Mouse (Mus musculus): ENCODE results near the gene Ankrd2.

Ankrd2 gene

DNA sequence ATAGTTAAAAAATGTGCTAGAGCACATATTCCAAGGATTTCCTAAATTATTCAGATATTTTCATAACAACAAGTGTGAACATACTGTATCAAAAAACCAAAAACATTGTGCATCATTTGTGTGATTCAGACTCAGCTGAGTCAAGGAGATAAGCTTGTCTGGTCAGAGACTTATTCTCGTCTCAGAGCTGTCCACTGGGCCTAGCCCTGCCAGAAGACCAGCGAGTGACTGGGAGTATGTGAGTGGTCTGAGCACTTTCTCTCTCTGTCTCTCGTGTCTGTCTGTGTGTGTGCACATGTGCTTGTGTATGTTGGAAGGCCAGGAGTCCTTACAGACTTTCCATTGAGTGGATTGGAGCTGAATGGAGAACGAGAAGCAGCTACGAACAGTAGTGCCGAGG, 20.8 kb upstream of the Ankrd2 start:
- DNase-seq (ENCODE audit: low spot score in 2 of 2): no peak

DNA sequence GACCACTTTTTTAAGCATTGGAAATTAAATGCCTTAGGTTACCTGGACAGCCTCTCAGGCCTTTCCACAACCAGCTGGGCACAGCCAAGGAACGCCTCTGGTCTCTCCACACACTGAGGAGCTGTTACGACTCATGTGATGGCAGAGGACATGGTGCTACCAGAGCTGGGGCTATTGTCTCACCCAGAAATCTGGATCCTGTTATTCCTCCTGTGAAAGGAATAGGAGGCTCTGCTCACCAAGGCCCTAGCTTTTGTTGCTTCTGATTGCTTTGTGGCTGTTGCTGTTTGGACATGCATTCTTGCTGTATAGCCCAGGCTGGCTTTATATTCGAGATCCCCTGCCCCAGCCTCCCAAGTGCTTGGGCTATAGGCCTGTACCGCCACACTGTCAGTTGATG, 19.5 kb upstream of the Ankrd2 start:
- DNase-seq (ENCODE audit: low spot score in 2 of 2): no peak

DNA sequence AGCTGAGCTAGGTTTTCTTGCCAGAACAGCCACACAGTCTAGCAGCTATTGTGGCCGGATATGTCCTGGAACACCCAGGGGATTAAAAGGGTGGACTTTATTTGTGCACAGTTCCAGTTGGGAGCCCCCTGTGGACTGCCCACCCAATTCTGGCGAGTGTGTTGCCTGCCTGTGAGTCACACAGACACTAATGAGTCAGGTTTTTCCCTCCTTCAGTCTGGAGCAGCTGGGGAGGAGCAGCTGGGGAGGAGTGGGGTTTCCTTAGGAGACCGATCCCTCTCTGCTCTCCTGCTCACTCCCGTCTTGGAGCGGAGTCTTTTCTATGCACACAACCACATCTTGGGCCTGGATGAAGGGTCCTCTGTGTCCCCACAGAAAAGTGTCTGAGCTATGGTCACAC, 19.0 kb upstream of the Ankrd2 start:
- peak in 1 of 2 experiments; percentile 44 for DNase-seq (ENCODE audit: low spot score in 2 of 2)

DNA sequence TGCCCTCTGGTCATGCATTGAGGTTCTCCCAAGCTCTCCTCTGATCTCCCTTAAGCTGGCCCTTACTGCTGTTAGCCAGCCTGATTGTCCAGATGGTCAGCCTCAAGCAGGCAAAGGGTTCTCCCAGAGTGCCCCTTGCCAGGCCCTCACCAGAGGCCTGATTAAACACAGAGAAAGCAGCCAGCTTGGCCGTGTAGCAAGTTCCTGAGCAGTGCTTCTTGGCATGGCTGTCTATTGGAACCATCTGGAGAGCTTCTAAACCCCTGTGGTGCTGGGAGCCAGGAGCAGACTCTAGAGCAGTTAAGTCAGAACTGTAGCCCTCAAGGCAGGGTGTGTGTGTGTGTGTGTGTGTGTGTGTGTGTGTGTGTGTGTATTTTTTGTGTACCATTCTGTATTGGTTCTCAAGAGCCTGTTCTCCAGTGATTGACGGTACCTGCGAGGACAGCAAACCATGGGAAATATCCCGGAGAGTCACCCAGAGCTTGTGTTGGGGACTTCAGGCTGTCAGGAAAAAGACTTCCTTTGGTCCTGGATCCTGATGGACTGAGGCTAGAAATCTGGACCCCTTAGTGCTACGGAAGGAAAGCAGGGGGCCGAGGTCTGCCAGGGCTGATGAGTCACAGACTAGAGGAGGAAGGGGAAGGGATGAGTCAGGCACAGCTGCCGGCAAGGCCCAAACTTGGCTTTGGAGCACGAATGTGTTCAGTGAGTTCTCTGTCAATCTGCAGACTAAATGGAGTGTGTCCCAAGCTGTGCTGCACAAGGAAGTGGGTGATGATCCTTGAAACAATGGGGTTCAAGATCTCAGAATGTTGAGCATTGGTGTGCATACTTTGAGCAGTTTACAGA, 18.2 kb upstream of the Ankrd2 start:
- DNase-seq (ENCODE audit: low spot score in 2 of 2): peak in 1 of 2 experiments; percentile 80

DNA sequence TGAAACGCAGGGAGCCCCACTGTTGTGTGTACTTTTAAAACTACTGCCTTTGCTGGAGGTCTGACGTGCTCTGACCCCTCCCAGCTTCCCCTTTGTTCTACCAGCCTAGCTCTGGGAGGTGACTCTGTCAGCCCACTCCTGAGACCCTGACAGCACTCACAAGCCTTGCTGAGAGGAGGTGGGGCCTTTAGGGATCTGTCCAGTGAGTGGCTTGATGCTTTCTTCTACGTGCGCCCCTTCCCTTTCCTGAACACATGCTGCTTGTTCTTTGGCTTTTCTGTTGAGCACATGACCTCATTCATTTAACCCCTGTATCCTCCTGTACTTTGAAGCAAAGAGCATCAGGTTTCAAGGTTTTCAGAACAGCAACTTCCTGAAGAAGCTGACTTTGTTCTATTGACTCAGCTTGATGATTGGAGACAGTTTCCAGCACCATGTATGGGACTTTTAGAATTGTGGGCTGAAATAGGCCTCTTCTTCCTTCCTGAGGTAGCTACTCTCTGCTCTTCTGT, 16.7 kb upstream of the Ankrd2 start:
- no peak for DNase-seq (ENCODE audit: low spot score in 2 of 2)

DNA sequence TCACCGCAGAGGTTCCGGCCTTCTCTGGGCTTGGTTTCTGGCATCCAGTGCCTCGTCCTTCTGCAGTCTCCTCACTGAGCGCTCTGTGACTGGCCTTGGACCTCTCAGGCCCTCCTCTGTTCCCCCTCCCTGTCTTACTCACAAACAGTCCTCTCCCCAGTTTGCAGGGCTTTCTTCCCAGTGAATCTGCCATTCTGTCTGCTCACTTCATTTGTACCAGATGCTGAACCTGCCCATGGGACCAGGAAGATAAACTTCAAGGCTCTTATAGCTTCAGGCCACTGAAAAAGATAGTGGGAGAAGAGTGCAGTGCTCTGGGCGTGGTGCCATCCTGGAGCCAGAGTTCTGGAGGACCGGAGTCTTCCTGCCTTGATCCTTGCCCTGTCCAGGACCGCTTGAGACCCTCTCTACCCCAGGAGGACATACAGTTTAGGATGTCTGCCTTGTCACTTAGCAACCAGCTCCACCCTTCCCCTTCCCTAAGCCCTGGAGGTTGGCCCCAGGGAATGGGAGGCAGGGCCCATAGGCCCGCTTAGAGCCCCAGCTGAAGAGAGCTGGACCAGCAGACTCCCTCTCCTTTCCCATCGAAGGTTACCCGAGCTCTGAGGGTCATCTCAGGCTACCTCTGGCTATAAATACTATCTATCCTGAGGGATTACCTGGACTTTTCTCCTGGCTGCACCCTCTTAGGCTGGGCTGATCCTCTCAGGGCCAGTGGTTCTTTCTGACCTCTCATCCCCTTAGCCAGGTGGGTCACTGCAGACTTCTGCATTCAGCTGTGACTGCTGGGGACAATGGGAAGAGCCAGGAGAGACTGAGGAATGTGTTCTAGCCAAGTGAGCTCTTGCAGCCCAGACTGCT, 13.9 kb upstream of the Ankrd2 start:
- DNase-seq (ENCODE audit: low spot score in 2 of 2): no peak

DNA sequence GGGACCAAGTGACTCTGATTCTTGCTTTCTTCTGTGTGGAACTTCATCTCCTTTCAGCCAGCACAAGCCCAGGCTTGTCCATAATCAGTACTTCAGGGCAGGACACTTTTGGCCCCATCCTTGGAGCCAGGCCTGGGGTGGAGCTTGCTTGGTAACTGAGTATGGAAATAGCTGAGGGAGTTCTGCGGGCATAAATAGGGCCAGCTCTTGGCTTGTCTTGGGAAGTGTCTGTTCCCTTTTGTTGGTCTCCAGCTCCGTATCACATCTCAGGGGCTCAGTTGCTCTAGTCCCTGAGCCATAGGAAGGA, 13.3 kb upstream of the Ankrd2 start:
- no peak for DNase-seq (ENCODE audit: low spot score in 2 of 2)

DNA sequence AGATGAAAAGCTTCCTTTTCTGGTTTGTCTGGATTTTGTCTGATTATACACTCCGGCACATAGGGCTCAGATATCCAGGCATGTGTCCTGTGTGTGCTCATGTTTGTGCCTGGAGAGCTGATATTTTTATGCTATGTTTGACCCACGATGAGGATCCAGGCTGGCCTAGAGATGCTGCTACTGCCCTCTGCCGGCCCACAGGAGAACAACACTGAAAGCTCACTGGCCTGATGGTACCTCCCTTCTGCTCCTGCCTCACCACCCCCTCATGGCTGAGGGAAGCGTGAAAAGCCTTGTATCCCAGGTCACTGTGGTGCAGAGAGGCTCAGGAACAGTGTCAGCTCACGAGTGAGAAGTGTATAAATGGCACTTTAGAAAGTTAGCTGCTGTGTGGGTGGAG, 9.6 kb upstream of the Ankrd2 start:
- DNase-seq (ENCODE audit: low spot score in 2 of 2): peak; percentile 70 to 79

DNA sequence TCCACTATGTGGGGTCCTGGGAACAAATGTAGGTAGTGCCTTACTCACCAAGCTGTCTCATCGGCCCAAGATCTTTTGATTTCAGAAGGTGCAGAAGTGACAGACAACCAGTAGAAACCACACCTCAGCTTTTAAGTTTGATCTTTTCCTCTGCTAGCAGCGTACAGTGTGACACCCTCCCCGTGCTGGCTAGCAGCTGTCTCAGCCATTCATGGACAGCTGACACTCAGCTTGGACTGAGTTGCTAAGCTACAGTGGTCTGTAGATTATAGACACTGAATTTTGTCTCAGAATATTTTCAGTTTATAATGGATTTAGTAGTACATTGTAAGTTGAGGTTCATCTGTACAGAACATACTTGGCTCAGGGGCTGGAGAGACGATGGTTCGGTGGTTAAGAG, 4.7 kb upstream of the Ankrd2 start:
- no peak for DNase-seq (ENCODE audit: low spot score in 2 of 2)

DNA sequence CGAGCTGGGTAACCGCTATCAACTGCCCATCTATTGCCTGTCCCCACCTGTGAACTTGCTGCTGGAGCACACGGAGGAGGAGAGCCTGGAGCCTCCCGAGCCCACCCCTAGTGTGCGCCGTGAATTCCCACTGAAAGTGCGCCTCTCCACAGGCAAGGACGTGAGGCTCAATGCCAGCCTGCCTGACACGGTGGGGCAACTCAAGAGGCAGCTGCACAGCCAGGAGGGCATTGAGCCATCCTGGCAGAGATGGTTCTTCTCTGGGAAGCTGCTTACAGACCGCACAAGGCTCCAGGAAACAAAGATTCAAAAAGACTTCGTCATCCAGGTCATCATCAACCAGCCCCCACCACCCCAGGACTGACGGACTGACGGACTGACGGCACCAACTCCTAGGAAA, 2.2 kb upstream of the Ankrd2 start:
- no peak for DNase-seq (ENCODE audit: low spot score in 2 of 2)

DNA sequence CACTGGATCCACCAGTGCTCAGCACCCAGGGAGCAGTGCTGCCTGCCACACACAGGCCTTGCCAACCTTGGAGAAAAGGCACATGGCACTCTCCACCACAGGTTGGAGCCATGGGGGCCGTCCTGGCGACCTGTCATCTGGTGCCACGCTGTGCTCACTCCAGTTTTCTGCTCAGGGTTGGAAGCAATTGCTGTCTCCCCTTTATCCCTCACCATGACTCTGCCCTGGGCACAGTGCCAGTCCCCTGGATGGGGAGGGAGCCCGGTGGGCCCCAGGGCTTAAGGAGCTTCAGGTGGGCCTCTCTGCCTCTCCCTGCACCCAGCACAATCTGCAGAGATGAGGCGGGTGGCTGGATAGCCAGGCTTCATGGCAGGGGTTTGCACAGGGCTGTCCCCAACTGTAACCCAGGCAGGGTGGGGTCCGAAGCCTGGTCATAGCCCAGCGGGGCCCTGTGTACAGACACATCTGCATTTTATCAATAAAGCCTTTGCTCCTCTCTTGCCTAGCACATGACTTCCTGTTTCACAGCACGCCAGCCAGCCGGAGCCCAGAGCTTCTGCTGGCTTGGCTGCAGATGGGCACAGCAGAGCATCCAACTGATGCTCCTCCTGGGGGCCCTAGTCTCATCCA, 1.5 kb upstream of the Ankrd2 start:
- no peak for DNase-seq (ENCODE audit: low spot score in 2 of 2)

DNA sequence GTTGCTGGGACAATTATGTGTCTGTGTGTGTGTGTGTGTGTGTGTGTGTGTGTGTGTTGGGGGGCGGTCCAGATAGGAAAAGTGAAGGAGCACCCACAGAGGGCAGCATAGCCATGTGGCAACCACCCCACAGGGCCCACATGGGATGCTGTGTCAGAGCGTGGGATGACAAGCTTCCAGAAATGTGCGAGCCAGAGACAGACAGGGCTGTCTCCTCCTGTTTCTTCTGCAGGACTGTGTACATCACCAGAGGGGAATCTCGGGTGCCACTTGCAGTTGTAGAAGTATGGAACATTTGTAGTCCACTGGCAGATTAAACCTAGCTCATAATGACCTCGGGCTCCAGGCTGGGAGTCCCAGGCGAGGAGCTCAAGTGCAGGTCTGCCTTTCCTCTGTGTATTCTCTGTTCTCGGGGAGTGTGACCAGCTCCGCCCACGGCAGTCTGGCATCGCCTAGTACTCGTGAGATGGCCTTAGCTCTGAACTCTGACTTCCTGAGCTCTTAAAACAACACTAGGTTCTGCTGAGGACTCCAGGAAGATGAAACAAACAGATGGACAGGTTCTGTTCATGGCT, 832 bp upstream of the Ankrd2 start:
- no peak for DNase-seq (ENCODE audit: low spot score in 2 of 2)

DNA sequence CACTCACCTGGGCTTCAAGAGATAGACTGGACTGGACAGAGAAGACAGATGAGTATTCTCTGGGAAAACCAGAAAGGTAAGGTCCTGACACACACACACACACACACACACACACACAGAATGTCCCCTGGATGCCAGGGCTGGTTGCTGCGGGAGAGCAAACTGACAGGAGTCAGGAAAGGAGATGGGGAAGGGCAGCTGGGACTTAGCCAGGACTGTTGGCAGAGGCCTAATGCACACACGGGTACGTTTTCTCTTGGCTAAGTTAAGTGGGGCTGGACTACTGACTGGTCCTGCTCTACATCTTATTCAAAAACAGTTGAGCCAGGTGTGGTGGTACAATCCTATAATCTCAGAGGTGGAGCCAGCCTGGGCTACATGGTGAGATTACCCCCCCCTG, 557 bp downstream of the Ankrd2 start:
- no peak for DNase-seq (ENCODE audit: low spot score in 2 of 2)

DNA sequence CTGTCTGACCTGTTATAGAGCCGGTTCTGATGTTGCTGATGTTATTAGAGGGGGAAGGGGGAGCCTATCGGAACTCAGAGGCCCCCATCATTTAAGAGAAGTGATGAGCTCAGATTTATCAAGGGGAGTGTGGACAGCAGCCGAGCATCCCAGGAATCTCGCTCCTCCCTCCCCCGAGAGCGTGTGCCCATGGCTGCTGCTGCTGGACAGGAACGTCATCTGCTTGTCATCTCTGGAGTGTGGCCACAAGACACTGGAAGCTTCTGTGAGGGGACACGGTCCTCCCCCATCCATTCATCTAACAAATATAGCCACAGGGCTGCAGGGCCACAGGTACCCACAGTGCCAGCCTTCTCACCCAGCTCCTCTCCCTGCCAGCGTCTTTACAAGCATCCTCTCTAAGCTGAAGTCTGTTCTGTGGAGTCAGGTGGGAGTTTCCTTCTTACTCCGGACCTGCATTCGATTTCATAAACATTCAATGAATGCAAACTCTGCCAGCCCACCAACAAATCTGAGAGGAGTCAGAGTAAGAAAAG, 1.4 kb downstream of the Ankrd2 start:
- no peak for DNase-seq (ENCODE audit: low spot score in 2 of 2)

DNA sequence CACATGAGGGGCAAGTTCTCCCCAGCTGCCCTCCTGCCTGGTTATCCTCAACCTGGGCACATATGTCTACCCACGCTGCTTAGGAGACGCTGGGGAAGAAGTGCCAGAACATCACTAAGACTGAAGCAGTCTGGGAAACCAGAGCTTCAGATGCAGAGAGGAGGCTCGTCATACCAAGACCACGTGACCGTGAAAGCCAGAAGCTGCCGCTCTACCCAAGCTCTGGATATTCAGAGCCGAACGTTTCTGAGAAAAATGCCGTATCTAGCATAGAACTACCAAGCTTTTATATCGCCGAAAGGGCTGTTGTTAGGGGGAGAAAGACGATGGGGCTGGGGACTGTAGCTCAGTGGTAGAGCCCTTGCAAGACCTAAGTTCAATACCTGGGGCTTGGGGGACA, 2.5 kb downstream of the Ankrd2 start:
- no peak for DNase-seq (ENCODE audit: low spot score in 2 of 2)

DNA sequence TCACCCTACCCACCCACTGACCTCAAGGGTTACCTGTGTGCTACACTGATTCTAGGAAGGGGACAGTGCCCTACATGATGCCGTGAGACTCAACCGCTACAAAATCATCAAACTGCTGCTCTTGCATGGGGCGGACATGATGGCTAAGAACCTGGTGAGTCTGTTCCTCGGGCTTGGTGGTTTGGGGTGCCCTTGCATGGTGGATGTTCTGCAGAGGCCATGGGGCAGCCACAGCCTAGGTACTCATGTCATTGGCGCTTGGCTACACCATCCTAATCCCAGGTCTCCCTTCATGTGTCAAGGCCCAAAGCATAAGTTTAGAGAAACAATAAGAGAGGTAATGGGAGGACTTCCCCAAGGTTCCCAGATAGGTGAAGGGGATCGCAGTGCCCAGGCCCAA, 8.2 kb downstream of the Ankrd2 start:
- no peak for DNase-seq (ENCODE audit: low spot score in 2 of 2)

DNA sequence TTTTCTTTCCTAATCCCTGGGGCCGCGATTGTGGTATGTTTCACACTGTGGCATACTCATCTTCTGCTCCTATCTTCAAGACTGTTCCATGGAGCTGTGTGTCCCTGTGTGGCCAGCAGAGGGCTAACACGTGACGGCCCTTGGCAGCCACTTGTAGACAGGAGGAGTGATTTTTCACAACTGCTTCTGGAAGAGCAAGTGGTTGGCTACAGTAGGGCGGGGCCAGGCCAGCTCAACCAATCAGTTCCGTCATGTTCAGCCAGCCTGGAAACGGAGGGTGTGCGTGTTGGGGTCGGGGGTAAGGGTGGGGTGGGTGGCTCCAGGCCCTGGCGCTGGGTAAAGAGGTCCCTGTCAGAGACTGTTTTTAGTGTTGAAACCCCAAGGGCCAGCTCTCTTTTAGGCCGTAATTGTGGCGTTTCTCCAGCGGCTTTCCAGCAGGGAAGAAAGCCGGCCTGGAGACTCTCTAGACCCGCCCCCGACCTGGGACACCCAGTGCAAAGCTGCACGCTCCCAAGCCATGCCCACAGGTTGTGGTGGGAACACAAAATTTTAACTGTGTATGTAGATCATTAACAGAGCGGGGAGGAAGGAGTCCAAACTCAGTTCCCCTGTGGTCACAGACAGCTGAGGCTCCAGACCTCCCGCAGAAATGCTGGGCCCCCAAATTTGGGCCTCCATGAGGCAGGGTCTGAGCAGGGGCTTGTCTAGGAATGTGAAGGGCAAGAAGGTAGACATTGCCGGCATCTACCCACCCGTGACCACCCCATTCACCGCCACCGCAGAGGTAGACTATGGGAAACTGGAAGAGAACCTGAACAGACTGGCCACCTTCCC, 9.7 kb downstream of the Ankrd2 start, which contains the start of gene Hoga1:
TSS of gene Hoga1 (plus strand) at position 342 of the 834 bp plus-strand sequence.
- DNase-seq (ENCODE audit: low spot score in 2 of 2): peak; percentile 50 to 65

DNA sequence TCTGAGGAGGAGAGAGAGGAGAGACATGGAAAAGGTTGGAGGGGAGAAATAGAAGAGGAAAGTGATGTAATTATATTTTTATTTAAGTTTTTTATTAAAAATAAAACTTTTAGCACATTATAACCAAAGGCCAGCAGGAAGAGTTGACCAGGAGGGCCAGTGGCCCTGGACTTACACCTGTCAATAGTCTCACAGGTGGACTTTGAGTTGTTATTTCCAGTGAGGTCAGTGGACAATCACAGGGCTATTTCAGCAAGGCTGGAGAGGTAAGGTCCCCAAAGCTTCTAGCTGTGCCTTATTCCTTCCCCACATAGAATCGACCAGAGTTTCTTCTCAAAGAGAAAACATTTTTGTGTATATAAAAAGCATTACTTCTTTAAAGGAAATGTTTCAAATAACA, 14.5 kb downstream of the Ankrd2 start:
- DNase-seq (ENCODE audit: low spot score in 2 of 2): no peak

DNA sequence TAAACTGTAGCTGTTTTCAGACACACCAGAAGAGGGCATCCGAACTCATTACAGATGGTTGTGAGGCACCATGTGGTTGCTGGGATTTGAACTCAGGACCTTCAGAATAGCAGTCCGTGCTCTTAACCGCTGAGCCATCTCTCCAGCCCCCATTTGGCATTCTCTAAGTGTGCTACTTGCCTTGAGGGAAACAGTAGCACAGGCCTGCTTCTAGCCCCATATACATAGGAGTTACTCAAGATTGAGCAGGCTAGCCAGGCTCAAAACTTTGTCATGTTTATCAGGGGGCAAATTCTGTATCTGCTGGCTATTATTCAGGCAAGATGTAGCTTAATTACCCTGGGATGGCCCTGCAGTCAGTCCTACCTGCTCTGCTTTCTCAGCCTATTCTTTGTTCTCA, 15.6 kb downstream of the Ankrd2 start:
- no peak for DNase-seq (ENCODE audit: low spot score in 2 of 2)

DNA sequence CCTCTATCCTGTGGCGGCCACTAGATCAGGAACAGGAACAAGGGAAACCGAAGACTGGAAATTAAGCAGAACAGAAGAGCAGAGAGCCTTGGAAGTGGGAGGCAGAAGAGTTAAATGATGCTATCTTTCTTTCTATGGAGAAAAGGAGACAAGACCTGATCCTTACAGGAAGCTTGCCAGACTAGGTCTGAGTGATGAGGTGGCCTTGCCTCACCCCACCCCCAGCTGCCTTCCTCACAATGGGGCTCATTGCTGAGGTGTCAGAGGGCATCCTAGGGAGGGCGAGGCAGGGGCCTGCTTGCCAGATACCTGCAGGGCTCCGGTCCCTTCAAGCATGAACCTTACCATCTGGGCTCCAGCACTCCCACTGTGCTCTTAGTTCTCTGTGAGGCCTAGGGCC, 16.1 kb downstream of the Ankrd2 start, which contains the start of gene 4933411K16Rik:
TSS of gene 4933411K16Rik (plus strand) at position 301 of the 400 bp plus-strand sequence.
- no peak for DNase-seq (ENCODE audit: low spot score in 2 of 2)

DNA sequence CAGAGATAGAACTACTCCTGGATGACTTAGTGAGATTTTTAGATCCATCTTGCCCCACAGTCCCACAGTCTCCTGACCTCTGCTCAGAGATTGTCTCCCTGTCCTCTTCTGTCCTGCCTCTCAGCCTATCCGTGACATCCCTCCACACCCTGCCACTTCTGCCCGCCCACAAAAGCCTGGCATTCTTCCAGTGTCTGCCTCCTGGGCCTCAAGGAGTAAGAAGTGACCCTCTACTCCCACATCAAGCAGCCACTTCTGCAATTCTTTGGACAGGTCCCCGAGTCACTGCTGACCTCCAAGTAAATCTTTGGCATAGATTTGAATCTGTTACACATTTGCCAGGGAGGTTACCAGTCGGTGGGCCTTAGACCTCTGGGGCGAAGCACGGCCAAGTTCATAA, 18.5 kb downstream of the Ankrd2 start:
- no peak for DNase-seq (ENCODE audit: low spot score in 2 of 2)
